In genomic region chr14:19867286-19867935, GRCm38 (mm10) we compare ENCODE assay signal across 10 mouse cellular contexts. TPM values are rescaled to one million over a fixed set of nuclear protein-coding genes. Genes with fewer than 3 reads are reported as not detected.
DNase-seq lines count a peak whose midpoint lies in the region.
"Had no signal": no experiment of that assay in that cellular context is flagged by ENCODE, and none has a peak within 500 bp of the region (broad histone marks: within the 10 kb centered on the region; RNA-seq: fewer than 3 reads in every experiment).

No protein-coding gene starts in this region.

- peak; percentile 24 for DNase-seq in adrenal gland, adult 8-10 months
- no peak for DNase-seq in adrenal gland, postnatal 25 days
- DNase-seq in ovary, adult 18-20 months (ENCODE audit: low spot score) = peak; percentile 2
- DNase-seq in ovary, postnatal 14 days (ENCODE audit: low spot score) = no peak
- peak; percentile 22 to 26 for DNase-seq in kidney, postnatal 4 days
- DNase-seq in left cerebral cortex, adult 18-20 months (ENCODE audit: low spot score in 2 of 2) = no peak
- no peak for DNase-seq in heart, adult 8-10 months (ENCODE audit: low spot score)
- DNase-seq in heart, postnatal 10 days = no peak
- DNase-seq: cerebellum, postnatal 25 days; layer of hippocampus, postnatal 36 days had no signal

- intact Hi-C loops in heart, postnatal 10 days (cut with DNase I) = loop anchor here (10.0 kb wide), 1 partner anchor 367 kb away; no protein-coding TSS in a partner anchor

RNA-seq across cellular contexts. Expression of gene Rtraf, which starts 43.8 kb away (rescaled TPM):
- total RNA-seq in adrenal gland, adult 8-10 months (2022) = 10 to 100 TPM; 73.4 to 76.8 (median 75.6) TPM
- total RNA-seq in adrenal gland, postnatal 25 days (2021) = 68.8 and 69.2 TPM in 2 replicates
- total RNA-seq in left cerebral cortex, adult 18-20 months (2021) = 10 to 100 TPM; 43.5 to 45.1 TPM
- 10 to 100 TPM; 61.4 to 74.2 (median 69.8) TPM for total RNA-seq in heart, adult 8-10 months (2022)
- 10 to 100 TPM; 75.5 to 77.7 TPM for total RNA-seq in heart, postnatal 10 days (2021)

Comparison
In these comparisons a context has a peak if more than half of its experiments do, and no peak if none do; other contexts are left out.
1. DNase-seq: peak in adrenal gland, adult 8-10 months (single experiment), ovary, adult 18-20 months (single experiment) and kidney, postnatal 4 days (2 of 2); none in adrenal gland, postnatal 25 days (single experiment), ovary, postnatal 14 days (single experiment), left cerebral cortex, adult 18-20 months (0 of 2), heart, adult 8-10 months (single experiment) and heart, postnatal 10 days (0 of 2).